Mouse (Mus musculus) G1E (cell line): ENCODE data around the gene S100a10. TPM values are rescaled to one million over a fixed set of nuclear protein-coding genes. Genes with fewer than 3 reads are reported as not detected.
"Not testable (repeated sequence)": the region's sequence is repeated elsewhere in the genome, so short reads cannot be mapped to it uniquely, and the experiment has no call there.

ENCODE experiments used
- ATAC-seq: 2 replicates; pipeline ENCODE4 v1.8.0; 2016; ENCODE audit warnings: mild to moderate bottlenecking; ENCODE audit not compliant: insufficient number of reproducible peaks, poor library complexity, low FRiP score, severe bottlenecking; ENCODE audit errors: extremely low read depth
- DNase-seq: peaks from one replicate; pipeline ENCODE4 v3.0.0; 2012; ENCODE audit warnings: low spot score
- H3K27me3 ChIP-seq: 2 replicates; pipeline ENCODE4 v1.6.1; 2012; ENCODE audit warnings: mild to moderate bottlenecking, low read length, inconsistent platforms; ENCODE audit not compliant: insufficient read depth
- H3K36me3 ChIP-seq: replicated peaks from 2 replicates; pipeline ENCODE3; 2012; ENCODE audit warnings: mild to moderate bottlenecking, inconsistent platforms
- H3K4me1 ChIP-seq: 2 replicates; pipeline ENCODE4 v1.6.1; 2012; ENCODE audit warnings: low read depth, low read length, inconsistent platforms, mixed read lengths; ENCODE audit not compliant: insufficient read depth
- H3K4me3 ChIP-seq: 2 replicates; pipeline ENCODE4 v1.5.1; 2012; ENCODE audit warnings: low read depth, mild to moderate bottlenecking, inconsistent platforms, low read length, moderate library complexity, mixed read lengths
- H3K9me3 ChIP-seq: replicated peaks from 2 replicates; pipeline ENCODE4 v1.6.1; 2012; ENCODE audit warnings: inconsistent platforms
- CTCF ChIP-seq: IDR thresholded peaks from 2 replicates; pipeline ENCODE4 v1.5.1; 2012; ENCODE audit warnings: low read depth, low read length, inconsistent platforms, mixed read lengths
- GATA1 ChIP-seq: IDR thresholded peaks from 2 replicates; pipeline ENCODE4 v1.6.1; 2012; ENCODE audit warnings: borderline replicate concordance, low read length, inconsistent platforms, mixed read lengths
- GATA2 ChIP-seq: IDR thresholded peaks from 2 replicates; pipeline ENCODE4 v1.6.1; 2012; ENCODE audit warnings: low read depth, low read length, inconsistent platforms, borderline replicate concordance
- POLR2AphosphoS5 ChIP-seq: IDR thresholded peaks from 2 replicates; pipeline ENCODE4 v1.6.1; 2012; ENCODE audit warnings: low read depth, low read length, inconsistent platforms; ENCODE audit not compliant: insufficient replicate concordance
- TAL1 ChIP-seq: conservative IDR thresholded peaks from 2 replicates; pipeline ENCODE4 v1.6.1; 2012; ENCODE audit warnings: low read depth, low read length, inconsistent platforms, mixed read lengths
- polyA plus RNA-seq: library from polyadenylated mRNA; stranded (reverse); fragments of >175 nt; gene quantifications from 2 replicates; pipeline ENCODE4 v1.2.3, GENCODE M21; 2012
- total RNA-seq, 2 experiments: library from RNA; stranded (forward) in 1 of 2; stranded (reverse) in 1 of 2; fragments of 200-1000 nt in 1 of 2; fragments of >200 nt in 1 of 2; fragmentation: Nextera tagmentation in 1 of 2; gene quantifications; 2 replicates each; pipeline ENCODE4 v1.2.3; 2014 to 2017

S100a10 gene
- total and polyA plus RNA-seq, 3 experiments, result not detected

DNA sequence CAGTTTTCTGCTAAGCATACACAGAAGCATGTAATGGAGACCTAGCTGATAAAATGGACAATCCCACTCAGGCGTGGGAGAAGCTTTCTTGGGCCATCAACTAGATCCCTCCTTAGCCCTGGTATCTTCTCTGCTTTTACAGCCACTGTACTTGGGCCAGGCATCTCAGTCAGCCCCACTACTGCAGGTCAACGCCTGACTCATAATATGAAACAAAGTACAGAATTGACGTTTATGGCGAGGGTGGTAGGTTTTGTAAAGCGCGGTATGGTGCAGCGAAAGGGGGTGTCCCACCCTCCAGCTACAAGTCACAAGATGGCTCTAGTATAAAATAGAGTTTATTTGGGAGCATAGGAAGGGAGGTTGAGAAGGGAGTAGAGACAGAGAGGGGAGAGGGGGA lies 43.1 kb downstream of the S100a10 start:
- ATAC-seq (no peak), DNase-seq (no peak)
- H3K4me3 ChIP-seq, result no peak overlapping the region
- TF ChIP-seq GATA2, result no peak
- no peak for TF ChIP-seq TAL1
- no peak for TF ChIP-seq CTCF
- TF ChIP-seq GATA1, result no peak
- no peak for TF ChIP-seq POLR2AphosphoS5
- H3K4me1 ChIP-seq, result no peaks in the 10 kb centered on the region
- no peaks in the 10 kb centered on the region for H3K27me3 ChIP-seq
- no peaks in the 10 kb centered on the region for H3K36me3 ChIP-seq
- H3K9me3 ChIP-seq, result peaks cover 21% of the 10 kb centered on the region

DNA sequence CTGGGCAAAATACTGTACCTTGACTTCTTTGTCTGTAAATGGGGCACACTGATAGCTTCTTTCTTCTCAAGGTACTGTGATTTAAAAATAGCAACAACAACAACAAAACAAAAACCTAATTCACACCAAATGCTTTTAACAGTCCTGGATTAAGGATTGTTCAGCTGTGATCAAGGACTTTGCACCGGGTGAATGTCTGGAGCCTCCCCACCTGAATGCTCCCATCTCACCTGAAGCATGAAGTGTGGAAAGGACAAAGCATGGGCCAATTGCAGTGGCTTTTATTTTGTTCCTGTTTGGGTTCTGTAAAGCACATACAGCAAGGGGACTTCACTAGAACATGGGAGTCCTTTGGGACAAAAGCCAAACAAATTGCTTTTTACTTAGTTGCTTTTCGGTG lies 45.3 kb downstream of the S100a10 start:
- no peaks in the 10 kb centered on the region for H3K36me3 ChIP-seq
- DNase-seq (no peak), ATAC-seq (no peak)
- H3K27me3 ChIP-seq, result no peaks in the 10 kb centered on the region
- no peaks in the 10 kb centered on the region for H3K4me1 ChIP-seq
- peaks cover 18% of the 10 kb centered on the region for H3K9me3 ChIP-seq
- H3K4me3 ChIP-seq, result no peak overlapping the region
- TF ChIP-seq TAL1 (no peak), POLR2AphosphoS5 (no peak), GATA1 (no peak), CTCF (no peak), GATA2 (no peak)

DNA sequence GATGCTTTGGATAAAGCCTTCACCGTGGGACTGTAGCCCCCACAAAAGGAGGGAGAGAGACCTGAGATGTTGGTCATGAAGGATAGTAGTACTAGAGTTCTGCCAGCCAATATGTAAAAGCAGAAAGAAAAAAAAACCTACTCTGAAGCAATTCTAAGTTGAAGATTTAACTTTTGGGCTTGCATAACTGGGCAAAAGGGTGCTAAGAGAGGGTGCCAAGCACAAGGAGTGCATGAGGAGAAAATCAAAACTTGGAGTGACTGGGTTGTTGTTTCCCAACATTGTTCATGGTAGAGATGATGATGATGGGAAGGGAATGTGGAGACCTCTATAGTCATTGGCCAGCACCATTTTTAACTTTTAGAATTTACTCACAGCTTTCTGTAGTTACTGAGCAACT lies 47.0 kb downstream of the S100a10 start:
- ATAC-seq (no peak), DNase-seq (no peak)
- H3K4me1 ChIP-seq, result no peaks in the 10 kb centered on the region
- H3K36me3 ChIP-seq, result no peaks in the 10 kb centered on the region
- H3K27me3 ChIP-seq, result no peaks in the 10 kb centered on the region
- TF ChIP-seq POLR2AphosphoS5 (no peak), GATA2 (no peak), TAL1 (no peak), CTCF (no peak), GATA1 (no peak)
- H3K9me3 ChIP-seq, result peaks cover 23% of the 10 kb centered on the region
- no peak overlapping the region for H3K4me3 ChIP-seq

DNA sequence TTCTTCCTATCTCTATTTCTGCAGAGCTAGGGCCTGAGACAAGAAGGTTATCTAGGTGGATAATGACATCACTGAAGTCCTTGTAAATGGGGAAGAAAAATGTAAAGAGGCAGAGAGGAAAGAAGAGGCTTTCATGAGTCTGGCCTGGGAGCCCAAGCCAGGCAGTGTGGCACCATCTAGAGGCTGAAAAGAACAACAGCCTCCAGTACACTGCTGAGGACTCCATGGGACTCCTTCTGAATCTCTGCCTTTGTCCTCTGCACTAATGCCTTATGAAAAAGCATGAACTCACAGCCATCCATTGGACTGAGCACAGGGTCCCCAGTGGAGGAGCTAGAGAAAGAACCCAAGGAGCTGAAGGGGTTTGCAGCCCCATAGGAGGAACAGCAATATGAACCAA lies 54.1 kb downstream of the S100a10 start:
- not testable (repeated sequence) for ATAC-seq, H3K27me3 ChIP-seq, H3K4me3 ChIP-seq, H3K36me3 ChIP-seq, H3K4me1 ChIP-seq, DNase-seq
- H3K9me3 ChIP-seq, result peaks cover 12% of the 10 kb centered on the region

Other genes with a start within 250 kb of the S100a10 start
- not detected in 2 replicates for gene Hrnr, start 235.3 kb upstream of the S100a10 start, total RNA-seq (2014; fragmentation: Nextera tagmentation)
- gene Hrnr, start 235.3 kb upstream of the S100a10 start, total RNA-seq (2017), result 0.05 TPM in 1 of 2 replicates, not detected in the other
- not detected in 2 replicates for gene Hrnr, start 235.3 kb upstream of the S100a10 start, polyA plus RNA-seq
- not detected in 2 replicates for gene Rptn, start 161.4 kb upstream of the S100a10 start, total RNA-seq (2014; fragmentation: Nextera tagmentation)
- 0.11 TPM in 1 of 2 replicates, not detected in the other for gene Rptn, start 161.4 kb upstream of the S100a10 start, total RNA-seq (2017)
- gene Rptn, start 161.4 kb upstream of the S100a10 start, polyA plus RNA-seq, result not detected in 2 replicates
- not detected in 2 replicates for gene Tchh, start 112.8 kb upstream of the S100a10 start, total RNA-seq (2014; fragmentation: Nextera tagmentation)
- 0.05 TPM in 1 of 2 replicates, not detected in the other for gene Tchh, start 112.8 kb upstream of the S100a10 start, total RNA-seq (2017)
- not detected in 2 replicates for gene Tchh, start 112.8 kb upstream of the S100a10 start, polyA plus RNA-seq
- gene Tchhl1, start 86.3 kb upstream of the S100a10 start, total RNA-seq (2014; fragmentation: Nextera tagmentation), result not detected in 2 replicates
- gene Tchhl1, start 86.3 kb upstream of the S100a10 start, total RNA-seq (2017), result 0.12 and 0.33 TPM in 2 replicates
- gene Tchhl1, start 86.3 kb upstream of the S100a10 start, polyA plus RNA-seq, result not detected in 2 replicates
- 1.7 TPM in 1 of 2 replicates, not detected in the other for gene S100a11, start 34.6 kb upstream of the S100a10 start, total RNA-seq (2014; fragmentation: Nextera tagmentation)
- gene S100a11, start 34.6 kb upstream of the S100a10 start, total RNA-seq (2017), result not detected in 2 replicates
- not detected in 2 replicates for gene S100a11, start 34.6 kb upstream of the S100a10 start, polyA plus RNA-seq
- gene Tdpoz2, start 97.6 kb downstream of the S100a10 start, total RNA-seq (2014; fragmentation: Nextera tagmentation), result not detected in 2 replicates
- 0.11 TPM in 1 of 2 replicates, not detected in the other for gene Tdpoz2, start 97.6 kb downstream of the S100a10 start, total RNA-seq (2017)
- not detected in 2 replicates for gene Tdpoz2, start 97.6 kb downstream of the S100a10 start, polyA plus RNA-seq
- gene Tdpoz1, start 121.2 kb downstream of the S100a10 start, total RNA-seq (2014; fragmentation: Nextera tagmentation), result not detected in 2 replicates
- gene Tdpoz1, start 121.2 kb downstream of the S100a10 start, total RNA-seq (2017), result not detected in 2 replicates
- gene Tdpoz1, start 121.2 kb downstream of the S100a10 start, polyA plus RNA-seq, result not detected in 2 replicates
- gene Gm37596, start 138.0 kb downstream of the S100a10 start, total RNA-seq (2014; fragmentation: Nextera tagmentation), result not detected in 2 replicates
- not detected in 2 replicates for gene Gm37596, start 138.0 kb downstream of the S100a10 start, total RNA-seq (2017)
- not detected in 2 replicates for gene Gm37596, start 138.0 kb downstream of the S100a10 start, polyA plus RNA-seq
- gene Gm5773, start 217.9 kb downstream of the S100a10 start, total RNA-seq (2014; fragmentation: Nextera tagmentation), result not detected in 2 replicates
- gene Gm5773, start 217.9 kb downstream of the S100a10 start, total RNA-seq (2017), result not detected in 2 replicates
- not detected in 2 replicates for gene Gm5773, start 217.9 kb downstream of the S100a10 start, polyA plus RNA-seq
- not detected in 2 replicates for gene Tdpoz4, start 241.3 kb downstream of the S100a10 start, total RNA-seq (2014; fragmentation: Nextera tagmentation)
- gene Tdpoz4, start 241.3 kb downstream of the S100a10 start, total RNA-seq (2017), result 0.27 TPM in 1 of 2 replicates, not detected in the other
- not detected in 2 replicates for gene Tdpoz4, start 241.3 kb downstream of the S100a10 start, polyA plus RNA-seq